Mouse (Mus musculus): ENCODE results near the gene Slc39a11. TPM values are rescaled to one million over a fixed set of nuclear protein-coding genes. Genes with fewer than 3 reads are reported as not detected.
A peak's percentile ranks its signal among the peaks of the same experiment; 100 is the strongest.

The Slc39a11 gene
- polyA plus RNA-seq, 1 experiment from 2014 or later: 21.4 TPM

- H3K4me1 ChIP-seq: no peaks in the 10 kb centered on the region
- no peak overlapping the region for H3K4me3 ChIP-seq
- ATAC-seq (ENCODE audit: insufficient number of reproducible peaks, insufficient read depth, low FRiP score, low TSS enrichment): no peak
- H3K27me3 ChIP-seq: no peaks in the 10 kb centered on the region
- H3K36me3 ChIP-seq: no peaks in the 10 kb centered on the region
- no peak overlapping the region for H3K4me2 ChIP-seq (replicated peaks)
- no peak overlapping the region for H3K27ac ChIP-seq
- no peaks in the 10 kb centered on the region for H3K9me3 ChIP-seq
- 78% methylated on average over 20 of the region's 20 CpGs for WGBS
- H3K9ac ChIP-seq: no peak overlapping the region
These were observed 159.1 kb downstream of the Slc39a11 start for GRCm38 (mm10) chr11:113490530-113491520.

DNA sequence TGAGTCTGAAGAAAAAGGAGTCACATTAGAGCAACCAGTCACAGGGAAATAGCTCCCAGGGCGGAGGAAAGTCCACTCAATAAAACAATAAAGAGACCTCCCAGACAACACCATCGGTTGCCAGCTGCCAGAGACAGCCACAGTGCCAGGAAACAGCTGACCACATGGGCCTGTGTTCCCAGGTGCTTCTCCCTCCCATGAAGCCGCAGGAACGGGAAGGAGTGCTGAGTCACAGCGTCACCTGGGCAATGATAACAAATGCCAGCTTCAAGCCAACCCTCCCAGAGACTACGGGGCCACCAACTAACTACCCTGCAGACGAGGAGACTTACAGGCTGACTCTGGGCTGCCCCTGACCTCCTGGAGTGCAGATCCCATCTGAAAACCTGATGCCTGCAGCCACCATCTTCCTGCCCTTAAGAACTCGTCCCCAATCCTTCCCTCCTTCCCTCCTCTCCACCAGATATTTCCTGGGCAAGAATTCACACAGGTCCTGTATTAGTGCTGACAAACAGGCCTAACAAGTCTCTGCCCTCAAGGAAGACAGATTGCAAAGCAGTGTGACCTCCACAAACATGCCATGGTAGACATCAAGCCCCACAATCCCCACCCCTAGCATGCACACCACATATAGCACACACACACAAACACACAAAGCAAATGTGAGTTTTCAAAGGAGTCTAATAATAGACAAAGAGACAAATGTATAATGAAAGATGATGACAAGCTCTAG is 162.1 kb downstream of the Slc39a11 start:
- Histone ChIP-seq H3K36me3 (no peaks in the 10 kb centered on the region), H3K9me3 (no peaks in the 10 kb centered on the region), H3K4me1 (no peaks in the 10 kb centered on the region), H3K4me2 (replicated peaks) (no peak overlapping the region), H3K4me3 (no peak overlapping the region), H3K27me3 (no peaks in the 10 kb centered on the region), H3K9ac (no peak overlapping the region), H3K27ac (no peak overlapping the region)
- 69% methylated on average over 8 of the region's 8 CpGs for WGBS
- ATAC-seq (ENCODE audit: insufficient number of reproducible peaks, insufficient read depth, low FRiP score, low TSS enrichment): no peak

GRCm38 (mm10) chr11:113484037-113484436 is 165.8 kb downstream of the Slc39a11 start:
- no peaks in the 10 kb centered on the region for H3K9me3 ChIP-seq
- H3K4me3 ChIP-seq: no peak overlapping the region
- H3K27me3 ChIP-seq: no peaks in the 10 kb centered on the region
- ATAC-seq (ENCODE audit: insufficient number of reproducible peaks, insufficient read depth, low FRiP score, low TSS enrichment): no peak
- H3K4me2 ChIP-seq (replicated peaks): no peak overlapping the region
- H3K27ac ChIP-seq: no peak overlapping the region
- no peak overlapping the region for H3K9ac ChIP-seq
- H3K36me3 ChIP-seq: no peaks in the 10 kb centered on the region
- H3K4me1 ChIP-seq: no peaks in the 10 kb centered on the region
- WGBS: 83% methylated on average over 10 of the region's 10 CpGs

DNA sequence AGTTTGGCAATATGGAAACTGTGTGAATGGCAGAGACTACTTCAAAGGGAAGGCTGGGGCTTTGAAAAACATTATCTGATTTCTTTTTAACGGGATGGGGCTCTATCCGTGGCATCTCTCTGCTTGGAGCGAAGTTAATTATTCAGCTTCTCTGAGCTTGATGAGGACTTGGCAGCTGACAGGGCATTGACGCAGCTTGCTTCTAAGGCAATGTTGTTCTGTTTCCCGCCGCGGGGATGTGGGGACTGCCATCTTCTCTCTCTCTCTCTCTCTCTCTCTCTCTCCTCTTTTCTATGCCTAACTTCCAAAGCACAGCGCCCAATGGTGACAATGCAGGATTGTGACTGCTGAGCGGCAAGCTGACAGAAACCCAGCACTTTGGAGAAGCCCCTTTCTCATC is 172.3 kb downstream of the Slc39a11 start:
- ATAC-seq (ENCODE audit: insufficient number of reproducible peaks, insufficient read depth, low FRiP score, low TSS enrichment): no peak
- no peak overlapping the region for H3K4me2 ChIP-seq (replicated peaks)
- WGBS: 76% methylated on average over 9 of the region's 9 CpGs
- H3K9ac ChIP-seq: no peak overlapping the region
- no peaks in the 10 kb centered on the region for H3K9me3 ChIP-seq
- no peaks in the 10 kb centered on the region; the same call in 1 of the 2 replicates for H3K27me3 ChIP-seq
- H3K4me3 ChIP-seq: no peak overlapping the region
- no peak overlapping the region for H3K27ac ChIP-seq
- H3K36me3 ChIP-seq: no peaks in the 10 kb centered on the region
- H3K4me1 ChIP-seq: no peaks in the 10 kb centered on the region

- Histone ChIP-seq H3K27ac (no peak overlapping the region), H3K9ac (no peak overlapping the region), H3K9me3 (no peaks in the 10 kb centered on the region), H3K4me1 (no peaks in the 10 kb centered on the region), H3K4me3 (no peak overlapping the region), H3K36me3 (no peaks in the 10 kb centered on the region), H3K27me3 (no peaks in the 10 kb centered on the region; the same call in 1 of the 2 replicates), H3K4me2 (replicated peaks) (no peak overlapping the region)
- no peak for ATAC-seq (ENCODE audit: insufficient number of reproducible peaks, insufficient read depth, low FRiP score, low TSS enrichment)
- WGBS: 79% methylated on average over 9 of the region's 9 CpGs
These were observed 173.2 kb downstream of the Slc39a11 start for GRCm38 (mm10) chr11:113476720-113477119.

GRCm38 (mm10) chr11:113475491-113475890 is 174.4 kb downstream of the Slc39a11 start:
- no peak overlapping the region for H3K27ac ChIP-seq
- H3K9ac ChIP-seq: no peak overlapping the region
- ATAC-seq (ENCODE audit: insufficient number of reproducible peaks, insufficient read depth, low FRiP score, low TSS enrichment): no peak
- H3K4me1 ChIP-seq: no peaks in the 10 kb centered on the region
- no peak overlapping the region for H3K4me3 ChIP-seq
- H3K9me3 ChIP-seq: no peaks in the 10 kb centered on the region
- no peaks in the 10 kb centered on the region for H3K36me3 ChIP-seq
- WGBS: 84% methylated on average over 5 of the region's 5 CpGs
- H3K4me2 ChIP-seq (replicated peaks): no peak overlapping the region
- no peaks in the 10 kb centered on the region; the same call in 1 of the 2 replicates for H3K27me3 ChIP-seq

GRCm38 (mm10) chr11:113473998-113474534 is 175.8 kb downstream of the Slc39a11 start:
- Histone ChIP-seq H3K4me1 (peaks cover 6% of the 10 kb centered on the region), H3K4me3 (no peak overlapping the region), H3K9me3 (no peaks in the 10 kb centered on the region), H3K27ac (no peak overlapping the region), H3K4me2 (replicated peaks) (no peak overlapping the region), H3K27me3 (no peaks in the 10 kb centered on the region; the same call in 1 of the 2 replicates), H3K36me3 (no peaks in the 10 kb centered on the region), H3K9ac (no peak overlapping the region)
- no peak for ATAC-seq (ENCODE audit: insufficient number of reproducible peaks, insufficient read depth, low FRiP score, low TSS enrichment)
- 77% methylated on average over 7 of the region's 7 CpGs for WGBS

DNA sequence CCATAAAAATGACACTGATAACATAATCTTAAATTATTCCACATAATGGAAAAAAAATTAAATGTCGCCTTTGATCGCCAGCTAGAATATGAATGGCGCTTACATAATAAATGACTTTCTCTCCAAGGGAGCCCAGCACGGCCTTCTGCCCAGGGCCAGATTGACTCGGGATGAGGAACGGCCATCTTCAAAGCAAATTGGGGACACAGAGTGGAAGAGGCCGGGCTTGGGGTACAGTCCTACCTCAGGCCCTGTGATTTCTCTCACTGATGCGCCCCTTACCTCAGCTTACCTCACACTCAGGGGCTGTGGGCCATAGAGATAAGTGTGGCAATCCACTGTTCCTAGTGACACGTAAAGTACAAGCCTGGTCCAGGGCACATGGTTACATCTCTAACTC is 177.9 kb downstream of the Slc39a11 start:
- Histone ChIP-seq H3K4me3 (no peak overlapping the region), H3K9ac (no peak overlapping the region), H3K36me3 (no peaks in the 10 kb centered on the region), H3K4me1 (peaks cover 6% of the 10 kb centered on the region), H3K9me3 (no peaks in the 10 kb centered on the region), H3K27ac (no peak overlapping the region), H3K4me2 (replicated peaks) (no peak overlapping the region), H3K27me3 (no peaks in the 10 kb centered on the region)
- ATAC-seq (ENCODE audit: insufficient number of reproducible peaks, insufficient read depth, low FRiP score, low TSS enrichment): no peak
- WGBS: 95% methylated on average over 9 of the region's 9 CpGs

DNA sequence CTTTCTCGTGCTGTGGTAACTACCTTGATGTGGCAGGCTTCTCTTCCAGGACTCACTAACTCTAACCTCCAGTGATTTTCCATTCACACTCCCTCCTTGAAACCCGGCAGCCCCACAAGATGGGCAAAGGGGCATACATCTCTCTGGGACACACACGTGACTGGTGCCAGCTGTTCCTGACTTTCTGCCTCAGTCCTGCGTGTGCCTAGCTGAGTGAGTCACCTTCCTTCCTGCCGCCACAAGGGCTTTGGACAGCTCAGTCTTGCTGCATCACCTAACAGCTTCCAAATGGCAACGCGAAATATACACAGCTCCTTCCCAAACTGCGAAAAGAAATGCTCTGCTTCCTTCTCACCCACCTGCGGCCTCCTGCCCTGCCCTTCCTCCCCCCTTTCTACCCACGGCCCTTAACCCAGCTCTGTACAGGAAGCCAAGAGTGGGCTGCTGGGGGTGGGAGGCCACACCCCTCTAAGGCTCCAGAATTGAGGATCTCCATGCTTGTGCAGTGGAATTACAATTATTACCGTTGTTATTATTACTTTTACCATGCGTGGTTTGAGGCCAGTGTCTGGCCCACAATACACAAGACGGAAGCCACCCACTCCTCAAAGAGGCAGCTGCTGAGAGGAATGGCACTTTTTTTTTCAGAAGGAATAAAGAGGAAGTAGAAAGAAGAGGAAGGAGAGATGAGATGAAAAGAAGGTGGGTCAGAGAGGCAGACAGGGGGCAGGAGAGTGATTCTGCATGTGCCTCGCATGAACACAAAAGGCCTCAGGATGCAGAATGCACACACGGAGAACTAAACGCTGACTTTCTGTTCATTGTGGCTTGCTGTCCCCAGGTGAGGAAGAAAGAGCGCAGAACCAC is 179.7 kb downstream of the Slc39a11 start:
- ATAC-seq (ENCODE audit: insufficient number of reproducible peaks, insufficient read depth, low FRiP score, low TSS enrichment): no peak
- Histone ChIP-seq H3K4me3 (no peak overlapping the region), H3K9me3 (no peaks in the 10 kb centered on the region), H3K4me1 (peaks cover 12% of the 10 kb centered on the region), H3K36me3 (no peaks in the 10 kb centered on the region), H3K27me3 (no peaks in the 10 kb centered on the region), H3K9ac (no peak overlapping the region), H3K4me2 (replicated peaks) (no peak overlapping the region), H3K27ac (no peak overlapping the region)
- WGBS: 69% methylated on average over 17 of the region's 17 CpGs

DNA sequence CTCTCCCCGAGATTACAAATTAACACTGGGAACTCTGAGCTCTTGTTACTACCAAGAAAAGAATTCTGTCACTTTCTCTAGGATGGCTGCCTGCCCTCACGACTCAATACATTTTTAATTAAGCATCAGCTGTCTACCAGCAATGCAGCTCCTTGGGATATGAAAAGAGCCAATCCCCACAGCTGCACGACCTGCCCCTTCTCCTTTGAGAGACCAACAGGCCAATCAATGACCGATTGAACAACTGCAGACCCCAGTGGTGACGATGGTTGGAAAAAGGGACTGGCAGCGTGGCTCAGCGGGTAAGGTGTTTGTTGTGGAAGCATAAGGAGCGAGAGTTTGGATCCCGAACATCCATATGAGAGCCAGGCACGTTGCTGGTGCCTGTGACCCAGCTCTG is 181.9 kb downstream of the Slc39a11 start:
- Histone ChIP-seq H3K9me3 (no peaks in the 10 kb centered on the region), H3K9ac (no peak overlapping the region), H3K4me2 (replicated peaks) (no peak overlapping the region), H3K36me3 (no peaks in the 10 kb centered on the region), H3K4me3 (no peak overlapping the region), H3K4me1 (peaks cover 12% of the 10 kb centered on the region), H3K27ac (no peak overlapping the region), H3K27me3 (no peaks in the 10 kb centered on the region)
- 72% methylated on average over 10 of the region's 10 CpGs for WGBS
- no peak for ATAC-seq (ENCODE audit: insufficient number of reproducible peaks, insufficient read depth, low FRiP score, low TSS enrichment)

- WGBS: 81% methylated on average over 12 of the region's 12 CpGs
- peaks cover 12% of the 10 kb centered on the region for H3K4me1 ChIP-seq
- no peaks in the 10 kb centered on the region for H3K9me3 ChIP-seq
- H3K9ac ChIP-seq: no peak overlapping the region
- no peak overlapping the region for H3K27ac ChIP-seq
- 0 out of 2 replicates have a peak, but pooled peaks have one; percentile 50 for ATAC-seq (ENCODE audit: insufficient number of reproducible peaks, insufficient read depth, low FRiP score, low TSS enrichment)
- H3K4me2 ChIP-seq (replicated peaks): no peak overlapping the region
- no peaks in the 10 kb centered on the region for H3K27me3 ChIP-seq
- no peaks in the 10 kb centered on the region for H3K36me3 ChIP-seq
- H3K4me3 ChIP-seq: no peak overlapping the region
These were observed 182.5 kb downstream of the Slc39a11 start for GRCm38 (mm10) chr11:113467313-113467811.

Data from embryonic facial prominence, embryonic 12.5 days (tissue).